Mouse (Mus musculus) heart, postnatal 25 days (tissue): ENCODE measurements around the gene Clec18a. TPM values are rescaled to one million over a fixed set of nuclear protein-coding genes. Genes with fewer than 3 reads are reported as not detected.

Source experiments
- DNase-seq: peaks from one replicate; pipeline ENCODE4 v3.0.0; 2022; ENCODE audit warnings: low spot score
- intact Hi-C: fragments of 180-260 bp; cut with DNase I; formaldehyde crosslinking; loops from one replicate; pipeline ENCODE4 v1.15.1; 2025
- total RNA-seq, 2 experiments: library from RNA; stranded (reverse); gene quantifications; 2 replicates each; pipeline ENCODE4 v1.2.3; 2021

The Clec18a gene
- total RNA-seq, 2 experiments from 2014 or later: 0.75 to 0.94 TPM

GRCm38 (mm10) chr8:111058946-111059572 lies 33.2 kb downstream of the Clec18a start:
- intact Hi-C loops: no loop called here
- no peak for DNase-seq

- no peak for DNase-seq
Observed at GRCm38 (mm10) chr8:111056691-111057293, 35.4 kb downstream of the Clec18a start.

GRCm38 (mm10) chr8:111056158-111056663 lies 36.0 kb downstream of the Clec18a start, which contains the start of gene Exosc6:
TSS of gene Exosc6 (plus strand) at chr8:111056339.
- peak; percentile 80 for DNase-seq
- intact Hi-C loops: loop anchor here (2.0 kb wide), 1 partner anchor 35 kb away; no protein-coding TSS in a partner anchor

More at GRCm38 (mm10) chr8:111056691-111057293, 35.4 kb downstream of the Clec18a start:
- intact Hi-C loops: loop anchor here (2.0 kb wide), 1 partner anchor 34 kb away; no protein-coding TSS in a partner anchor

- intact Hi-C loops: loop anchor here (2.0 kb wide), 1 partner anchor 35 kb away; no protein-coding TSS in a partner anchor
- DNase-seq: no peak
Observed at GRCm38 (mm10) chr8:111055661-111056060, 36.6 kb downstream of the Clec18a start.

- DNase-seq: no peak
- intact Hi-C loops: no loop called here
Observed at GRCm38 (mm10) chr8:111055031-111055634, 37.1 kb downstream of the Clec18a start.

- DNase-seq: no peak
- intact Hi-C loops: no loop called here
Observed at GRCm38 (mm10) chr8:111053827-111054518, 38.3 kb downstream of the Clec18a start.

GRCm38 (mm10) chr8:111049106-111049505 lies 43.1 kb downstream of the Clec18a start:
- DNase-seq: no peak
- intact Hi-C loops: no loop called here

- DNase-seq: no peak
- intact Hi-C loops: no loop called here
Observed at GRCm38 (mm10) chr8:111048694-111049093, 43.5 kb downstream of the Clec18a start.

GRCm38 (mm10) chr8:111044003-111044734 lies 48.1 kb downstream of the Clec18a start:
- intact Hi-C loops: no loop called here
- no peak for DNase-seq

GRCm38 (mm10) chr8:111042546-111042945 lies 49.7 kb downstream of the Clec18a start:
- intact Hi-C loops: no loop called here
- DNase-seq: no peak

GRCm38 (mm10) chr8:111036591-111036990 lies 55.6 kb downstream of the Clec18a start:
- intact Hi-C loops: loop anchor here (10.0 kb wide), 1 partner anchor 218 kb away; the partner anchor contains the start of gene Glg1

GRCm38 (mm10) chr8:111034276-111034675 lies 58.0 kb downstream of the Clec18a start:
- intact Hi-C loops: loop anchor here (10.0 kb wide), 1 partner anchor 221 kb away; the partner anchor contains the start of gene Glg1
- no peak for DNase-seq

More at GRCm38 (mm10) chr8:111036591-111036990, 55.6 kb downstream of the Clec18a start:
- DNase-seq: no peak

- peak; percentile 97 for DNase-seq
- intact Hi-C loops: loop anchor here (10.0 kb wide), 1 partner anchor 221 kb away; the partner anchor contains the start of gene Glg1
Observed at GRCm38 (mm10) chr8:111033482-111034215, 58.6 kb downstream of the Clec18a start.

- intact Hi-C loops: loop anchor here (10.0 kb wide), 1 partner anchor 222 kb away; the partner anchor contains the start of gene Glg1
- DNase-seq: no peak
Observed at GRCm38 (mm10) chr8:111032916-111033315, 59.3 kb downstream of the Clec18a start, which contains the start of gene Aars. TSS of gene Aars (plus strand) at chr8:111033144.

- intact Hi-C loops: loop anchor here (10.0 kb wide), 1 partner anchor 223 kb away; the partner anchor contains the start of gene Glg1
- no peak for DNase-seq
Observed at GRCm38 (mm10) chr8:111031572-111031971, 60.7 kb downstream of the Clec18a start, which contains the start of gene Ddx19b. TSS of gene Ddx19b (minus strand) at chr8:111031751.

GRCm38 (mm10) chr8:111030045-111030444 lies 62.2 kb downstream of the Clec18a start:
- intact Hi-C loops: loop anchor here (10.0 kb wide), 1 partner anchor 225 kb away; the partner anchor contains the start of gene Glg1
- DNase-seq: no peak

- intact Hi-C loops: no loop called here
Observed at GRCm38 (mm10) chr8:111029589-111029988, 62.6 kb downstream of the Clec18a start.

GRCm38 (mm10) chr8:111027391-111027937 lies 64.8 kb downstream of the Clec18a start:
- intact Hi-C loops: no loop called here
- peak; percentile 69 for DNase-seq

More at GRCm38 (mm10) chr8:111029589-111029988, 62.6 kb downstream of the Clec18a start:
- DNase-seq: no peak
